Mouse (Mus musculus) heart, adult 2 months (tissue): Measurements from ENCODE around the gene Prcd. TPM values are rescaled to one million over a fixed set of nuclear protein-coding genes. Genes with fewer than 3 reads are reported as not detected.

Source experiments
- DNase-seq, 2 experiments: peaks; one replicate each; pipeline ENCODE4 v3.0.0; 2021
- H3K27ac ChIP-seq: fragments of 200-600 bp; 2 replicates; pipeline ENCODE4 v1.8.1; 2022
- H3K27me3 ChIP-seq: fragments of 200-500 bp; 2 replicates; pipeline ENCODE4 v1.6.1; 2012; ENCODE audit warnings: mild to moderate bottlenecking, low read length, inconsistent platforms, mixed read lengths; ENCODE audit not compliant: control insufficient read depth, insufficient read depth
- H3K36me3 ChIP-seq: fragments of 200-500 bp; 2 replicates; pipeline ENCODE4 v1.6.1; 2012; ENCODE audit warnings: low read length, inconsistent platforms; ENCODE audit not compliant: control insufficient read depth, insufficient read depth
- H3K4me1 ChIP-seq: fragments of 200-500 bp; 2 replicates; pipeline ENCODE4 v1.6.1; 2011; ENCODE audit warnings: low read length; ENCODE audit not compliant: control insufficient read depth, insufficient read depth
- H3K4me3 ChIP-seq: fragments of 200-600 bp; 2 replicates; pipeline ENCODE4 v1.8.1; 2022
- H3K79me2 ChIP-seq: fragments of 200-500 bp; replicated peaks from 2 replicates; pipeline ENCODE4 v1.6.1; 2012; ENCODE audit warnings: mild to moderate bottlenecking, inconsistent platforms, low read length, moderate library complexity, mixed read lengths; ENCODE audit not compliant: control insufficient read depth, insufficient read depth
- H3K9ac ChIP-seq: fragments of 200-500 bp; 2 replicates; pipeline ENCODE4 v1.6.1; 2012; ENCODE audit warnings: low read depth, mild to moderate bottlenecking, control low read depth, inconsistent platforms, low read length, mixed read lengths
- CTCF ChIP-seq: fragments of 200-600 bp; IDR thresholded peaks from 2 replicates; pipeline ENCODE4 v1.8.1; 2022; ENCODE audit warnings: antibody characterized with exemption, mild to moderate bottlenecking, moderate library complexity
- EP300 ChIP-seq: fragments of 200-500 bp; IDR thresholded peaks from 2 replicates; pipeline ENCODE4 v1.6.1; 2011; ENCODE audit warnings: low read depth, low read length, control low read depth; ENCODE audit not compliant: insufficient read depth
- POLR2A ChIP-seq: fragments of 200-500 bp; IDR thresholded peaks from 2 replicates; pipeline ENCODE4 v1.6.1; 2011; ENCODE audit warnings: mild to moderate bottlenecking, low read depth, low read length, control low read depth; ENCODE audit not compliant: insufficient read depth
- WGBS: fragments of 180-500 bp; shearing (Covaris S2); methylation state at CpG from one replicate; pipeline ENCODE4 v1.1.7; 2018; 5-methylcytosine and 5-hydroxymethylcytosine counted together
- intact Hi-C: fragments of 180-260 bp; cut with DNase I; formaldehyde crosslinking; loops from one replicate; pipeline ENCODE4 v1.15.1; 2025
- polyA plus RNA-seq: library from polyadenylated mRNA; depleted of rRNA; stranded (reverse); fragments of >200 nt; gene quantifications from 2 replicates; pipeline ENCODE4 v1.2.3, GENCODE M21; 2012
- total RNA-seq, 2 experiments: library from RNA; stranded (reverse); gene quantifications; 2 replicates each; pipeline ENCODE4 v1.2.3; 2021

Prcd gene
- total and polyA plus RNA-seq, 3 experiments: 1.1 to 1.3 (median 1.1) TPM

DNA sequence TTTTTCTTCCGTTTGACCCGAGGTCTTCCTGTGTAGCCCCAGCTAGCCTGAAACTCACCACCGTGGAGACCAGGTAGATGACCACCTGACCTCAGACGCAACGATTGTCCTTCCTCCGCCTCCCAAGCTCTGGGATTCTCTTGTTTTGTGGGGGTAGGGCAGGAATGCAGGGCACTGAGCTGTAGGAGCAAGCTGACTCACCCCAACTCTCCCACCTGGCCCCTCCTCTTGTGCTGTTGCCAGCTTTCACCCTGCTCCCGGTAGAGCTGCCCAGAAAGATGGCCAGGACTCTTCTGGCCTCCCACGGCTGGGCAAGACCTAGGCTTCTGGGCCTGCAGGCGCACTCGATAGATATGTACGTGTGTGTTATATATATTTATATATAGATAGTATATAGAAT, 7.2 kb upstream of the Prcd start:
- peak in 1 of 2 experiments; percentile 19 for DNase-seq
- Histone ChIP-seq H3K4me3 (no peak overlapping the region), H3K36me3 (no peaks in the 10 kb centered on the region), H3K79me2 (no peaks in the 10 kb centered on the region), H3K27me3 (no peaks in the 10 kb centered on the region), H3K9ac (no peak overlapping the region), H3K27ac (peak overlapping the region; percentile 82), H3K4me1 (peaks cover 7% of the 10 kb centered on the region)
- intact Hi-C loops: no loop called here
- 69% methylated on average over 11 of the region's 11 CpGs for WGBS
- no peak for TF ChIP-seq CTCF
- TF ChIP-seq EP300: no peak
- TF ChIP-seq POLR2A: no peak

- 89% methylated on average over 7 of the region's 7 CpGs for WGBS
- no peaks in the 10 kb centered on the region for H3K36me3 ChIP-seq
- intact Hi-C loops: no loop called here
- no peak overlapping the region for H3K4me3 ChIP-seq
- TF ChIP-seq EP300: no peak
- TF ChIP-seq POLR2A: no peak
- no peak for TF ChIP-seq CTCF
- no peaks in the 10 kb centered on the region for H3K79me2 ChIP-seq
- H3K27ac ChIP-seq: peak overlapping the region; percentile 82
- H3K9ac ChIP-seq: no peak overlapping the region
- H3K4me1 ChIP-seq: peaks cover 7% of the 10 kb centered on the region
- no peaks in the 10 kb centered on the region for H3K27me3 ChIP-seq
- DNase-seq: peak in 1 of 2 experiments; percentile 9
Measured at GRCm38 (mm10) chr11:116646771-116647170, 6.6 kb upstream of the Prcd start.

DNA sequence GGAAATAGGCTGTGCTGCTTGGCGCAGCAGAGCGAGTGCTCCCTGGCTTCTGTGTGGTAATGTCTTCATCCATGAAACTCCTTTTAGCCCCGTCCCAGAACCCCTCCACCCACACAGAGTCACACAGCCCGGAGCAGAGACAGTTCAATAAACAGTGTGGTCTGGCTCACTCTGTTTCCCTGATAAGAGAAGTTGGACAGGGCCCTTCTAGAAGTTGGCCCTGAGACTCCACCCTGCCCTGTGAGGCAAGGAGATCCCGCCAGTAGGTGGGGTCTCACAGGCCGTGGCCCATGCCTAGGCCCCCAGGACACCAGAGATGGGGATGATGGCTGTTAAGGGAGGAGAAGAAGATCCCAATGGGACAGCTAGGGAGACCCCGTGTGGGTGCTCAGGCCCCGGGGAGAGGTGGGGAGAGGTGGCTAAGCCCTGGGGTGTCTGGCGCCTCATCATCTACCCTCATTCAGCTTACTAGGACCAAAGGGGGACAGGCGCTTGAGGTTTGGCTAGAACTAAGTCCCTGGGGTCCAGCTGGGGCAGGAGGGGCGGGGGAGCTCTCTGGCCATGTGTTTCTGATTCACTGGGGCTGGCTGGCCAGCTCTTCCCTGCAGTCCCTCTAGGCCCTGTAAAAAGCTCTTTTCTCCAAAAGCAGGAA, 5.9 kb upstream of the Prcd start:
- intact Hi-C loops: no loop called here
- Histone ChIP-seq H3K4me3 (no peak overlapping the region), H3K79me2 (no peaks in the 10 kb centered on the region), H3K36me3 (no peaks in the 10 kb centered on the region), H3K4me1 (peaks cover 7% of the 10 kb centered on the region), H3K27ac (peak overlapping the region; percentile 82), H3K27me3 (no peaks in the 10 kb centered on the region), H3K9ac (0 out of 2 replicates have a peak overlapping the region, but pooled peaks have one; percentile 10)
- WGBS: 58% methylated on average over 11 of the region's 11 CpGs
- DNase-seq: peak; percentile 81 to 85
- TF ChIP-seq POLR2A (no peak; the same call in 1 of the 2 replicates), CTCF (peak; percentile 38), EP300 (no peak; the same call in 1 of the 2 replicates)

GRCm38 (mm10) chr11:116648213-116648921, 5.0 kb upstream of the Prcd start:
- Histone ChIP-seq H3K36me3 (no peaks in the 10 kb centered on the region), H3K27ac (peak overlapping the region; percentile 82), H3K9ac (peak overlapping the region; percentile 35), H3K27me3 (no peaks in the 10 kb centered on the region; the same call in 1 of the 2 replicates), H3K4me1 (peaks cover 7% of the 10 kb centered on the region), H3K79me2 (no peaks in the 10 kb centered on the region), H3K4me3 (no peak overlapping the region)
- DNase-seq: peak; percentile 78 to 84
- 0 out of 2 replicates have a peak, but pooled peaks have one; percentile 7 for TF ChIP-seq EP300
- TF ChIP-seq CTCF: no peak
- TF ChIP-seq POLR2A: 0 out of 2 replicates have a peak, but pooled peaks have one; percentile 40
- WGBS: 38% methylated on average over 18 of the region's 18 CpGs
- intact Hi-C loops: no loop called here

GRCm38 (mm10) chr11:116648976-116649375, 4.4 kb upstream of the Prcd start:
- WGBS: 46% methylated on average over 10 of the region's 10 CpGs
- TF ChIP-seq POLR2A (no peak), CTCF (no peak), EP300 (no peak)
- peak overlapping the region; percentile 82 for H3K27ac ChIP-seq
- intact Hi-C loops: no loop called here
- peak overlapping the region; percentile 18; the same call in 1 of the 2 replicates for H3K9ac ChIP-seq
- no peak overlapping the region for H3K4me3 ChIP-seq
- no peaks in the 10 kb centered on the region for H3K79me2 ChIP-seq
- peaks cover 3% of the 10 kb centered on the region; the same call in 1 of the 2 replicates for H3K27me3 ChIP-seq
- H3K36me3 ChIP-seq: no peaks in the 10 kb centered on the region
- peaks cover 7% of the 10 kb centered on the region for H3K4me1 ChIP-seq
- DNase-seq: no peak

DNA sequence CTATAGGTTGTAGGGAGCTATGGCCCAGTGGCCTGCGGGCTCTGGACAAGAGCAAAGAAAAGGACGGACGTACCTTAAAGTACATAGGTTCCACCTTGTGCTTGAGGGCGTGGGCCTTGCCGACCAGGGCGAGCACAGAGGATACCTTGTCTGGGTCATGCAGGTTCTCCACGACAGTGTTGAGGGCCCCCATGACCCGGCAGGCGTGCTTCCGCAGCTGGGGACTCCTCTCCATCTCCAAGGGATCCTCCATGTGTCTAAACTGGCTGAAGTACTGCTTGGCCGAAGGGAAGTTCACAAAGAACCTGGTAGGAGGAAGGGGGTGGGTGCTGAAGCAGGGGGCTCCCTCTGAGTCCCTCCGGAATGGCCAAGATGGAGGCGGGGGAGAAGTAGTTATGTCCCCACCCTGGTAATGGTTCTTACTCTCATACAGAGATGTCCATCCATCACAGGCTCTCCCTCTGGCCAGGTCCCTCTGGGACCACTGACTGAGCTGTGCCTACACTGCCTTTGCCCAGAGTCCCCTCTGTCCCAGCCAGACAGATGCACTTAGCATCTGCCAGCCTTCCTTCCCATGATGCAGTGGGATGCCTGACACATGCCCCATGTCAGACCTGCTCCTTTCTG, 3.5 kb upstream of the Prcd start:
- no peak overlapping the region for H3K4me3 ChIP-seq
- peak overlapping the region; percentile 82 for H3K27ac ChIP-seq
- intact Hi-C loops: no loop called here
- H3K79me2 ChIP-seq: no peaks in the 10 kb centered on the region
- no peak for DNase-seq
- H3K36me3 ChIP-seq: no peaks in the 10 kb centered on the region
- peaks cover 7% of the 10 kb centered on the region for H3K4me1 ChIP-seq
- TF ChIP-seq POLR2A: no peak
- TF ChIP-seq CTCF: no peak
- peaks cover 3% of the 10 kb centered on the region; the same call in 1 of the 2 replicates for H3K27me3 ChIP-seq
- no peak overlapping the region for H3K9ac ChIP-seq
- 87% methylated on average over 13 of the region's 13 CpGs for WGBS
